ENCODE assay signal across 9 mouse cellular contexts in the genomic region with DNA sequence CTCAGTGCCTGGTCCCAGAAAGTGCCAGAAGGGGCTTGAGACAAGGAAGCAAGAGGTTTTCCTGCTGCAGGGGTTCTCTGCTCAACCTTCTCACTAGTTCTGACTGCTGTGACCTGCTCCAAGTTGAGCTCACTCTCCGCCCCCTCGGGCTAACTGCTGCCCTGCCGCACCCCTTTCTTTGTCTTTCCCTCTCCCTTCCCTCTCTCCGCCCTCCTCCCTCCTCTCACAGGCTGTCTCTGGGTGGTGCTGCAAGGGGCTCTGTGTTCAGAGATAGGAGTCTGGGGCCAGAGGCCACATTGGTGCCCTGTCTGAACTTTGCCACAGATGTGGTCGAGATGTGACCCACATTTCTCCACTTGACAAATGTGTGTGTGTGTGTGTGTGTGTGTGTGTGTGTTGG. TPM values are rescaled to one million over a fixed set of nuclear protein-coding genes. Genes with fewer than 3 reads are reported as not detected.
A peak's percentile ranks its signal among the peaks of the same experiment; 100 is the strongest.
DNase-seq lines count a peak whose midpoint lies in the region; ATAC-seq and TF ChIP-seq lines count a peak whose summit lies in the region.
"Had no signal": no experiment of that assay in that cellular context is flagged by ENCODE, and none has a peak within 500 bp of the region (broad histone marks: within the 10 kb centered on the region; RNA-seq: fewer than 3 reads in every experiment).

A gene (minus strand): TSS at position 375 of the 400 bp plus-strand sequence.

- 17% methylated on average over 5 of the region's 5 CpGs for WGBS in heart, embryonic 13.5 days
- 17% methylated on average over 5 of the region's 5 CpGs for WGBS in lung, embryonic 15.5 days

- no peaks in the 10 kb centered on the region for H3K9me3 ChIP-seq in G1E (replicated peaks)
- H3K9me3 ChIP-seq in heart, embryonic 13.5 days = no peaks in the 10 kb centered on the region
- H3K9me3 ChIP-seq in lung, embryonic 15.5 days = no peaks in the 10 kb centered on the region

- H3K4me3 ChIP-seq in G1E (ENCODE audit: low read depth, low read length) = peak within 1 kb of the TSS; percentile 59; the same call in 1 of the 2 replicates
- peak within 1 kb of the TSS; percentile 40 for H3K4me3 ChIP-seq in heart, embryonic 13.5 days
- peak within 1 kb of the TSS; percentile 14 for H3K4me3 ChIP-seq in lung, embryonic 15.5 days

- H3K9ac ChIP-seq in heart, embryonic 13.5 days = peak within 1 kb of the TSS; percentile 76
- peak within 1 kb of the TSS; percentile 22; the same call in 1 of the 2 replicates for H3K9ac ChIP-seq in lung, embryonic 15.5 days

- TF ChIP-seq CTCF in G1E (IDR thresholded peaks at IDR 0.05; ENCODE audit: low read depth, low read length) = no peak

- H3K27ac ChIP-seq in heart, embryonic 13.5 days (replicated peaks) = peak within 1 kb of the TSS; percentile 87
- peak within 1 kb of the TSS; percentile 86 for H3K27ac ChIP-seq in lung, embryonic 15.5 days

- peaks cover 33% of the 10 kb centered on the region for H3K27me3 ChIP-seq in G1E (ENCODE audit: insufficient read depth, low read length)
- no peaks in the 10 kb centered on the region for H3K27me3 ChIP-seq in heart, embryonic 13.5 days (replicated peaks)
- H3K27me3 ChIP-seq in lung, embryonic 15.5 days = no peaks in the 10 kb centered on the region

- peak in 1 of 2 experiments; percentile 58 for DNase-seq in gastrocnemius, postnatal 4 days (ENCODE audit: low spot score in 2 of 2)
- DNase-seq in gastrocnemius, adult 18-20 months (ENCODE audit: low spot score) = no peak
- peak; percentile 72 for DNase-seq in G1E (ENCODE audit: low spot score)
- DNase-seq in layer of hippocampus, postnatal 25 days (ENCODE audit: extremely low spot score in 1 of 2, low spot score in 1 of 2) = no peak
- DNase-seq in natural killer cell, adult 2 months (ENCODE audit: low spot score in 2 of 2) = no peak

- ATAC-seq in G1E (ENCODE audit: extremely low read depth, insufficient number of reproducible peaks, low FRiP score, poor library complexity, severe bottlenecking) = peak; percentile 22; the same call in 1 of the 2 replicates
- no peak for ATAC-seq in heart, embryonic 13.5 days (ENCODE audit: extremely low read depth, insufficient number of reproducible peaks, low FRiP score, low TSS enrichment)
- ATAC-seq in lung, embryonic 15.5 days (ENCODE audit: borderline replicate concordance, extremely low read depth, low FRiP score, low TSS enrichment) = peak; percentile 65
- no peak for ATAC-seq in CD4-positive, CD25-positive, alpha-beta regulatory T cell, adult 4 months

- H3K36me3 ChIP-seq in G1E (replicated peaks) = peaks cover 12% of the 10 kb centered on the region
- peaks cover 13% of the 10 kb centered on the region for H3K36me3 ChIP-seq in heart, embryonic 13.5 days
- no peaks in the 10 kb centered on the region for H3K36me3 ChIP-seq in lung, embryonic 15.5 days

- H3K4me2 ChIP-seq in heart, embryonic 13.5 days = peak within 1 kb of the TSS; percentile 61
- peak within 1 kb of the TSS; percentile 45 for H3K4me2 ChIP-seq in lung, embryonic 15.5 days

- peaks cover 79% of the 10 kb centered on the region for H3K4me1 ChIP-seq in G1E (ENCODE audit: insufficient read depth, low read depth, low read length)
- H3K4me1 ChIP-seq in heart, embryonic 13.5 days = peaks cover 75% of the 10 kb centered on the region
- H3K4me1 ChIP-seq in lung, embryonic 15.5 days = peaks cover 56% of the 10 kb centered on the region

RNA-seq across cellular contexts. Expression of the gene that starts here (rescaled TPM):
- 10 to 100 TPM; 40.1 to 52.1 TPM for total RNA-seq in gastrocnemius, postnatal 4 days (2021)
- total RNA-seq in gastrocnemius, adult 18-20 months (2021) = 1 to 10 TPM; 1.5 to 1.6 TPM
- not detected in 2 replicates for total RNA-seq in G1E (2014; fragmentation: Nextera tagmentation)
- total RNA-seq in G1E (2017) = 0.17 and 0.22 TPM in 2 replicates
- polyA plus RNA-seq in G1E (2012) = 0.03 and 0.04 TPM in 2 replicates
- 89.8 and 95.2 TPM in 2 replicates for polyA plus RNA-seq in heart, embryonic 13.5 days (2015; fragmentation: Nextera tagmentation; extraction: Ambion mirVana)
- polyA plus RNA-seq in lung, embryonic 15.5 days (2015; fragmentation: Nextera tagmentation; extraction: Ambion mirVana) = 21.3 and 26.4 TPM in 2 replicates
- under 1 TPM in 1 of 2 experiments, not detected in 1; 0.17 TPM for total RNA-seq in layer of hippocampus, postnatal 25 days (2021)
- not detected for polyA plus RNA-seq in CD4-positive, CD25-positive, alpha-beta regulatory T cell, adult 4 months (2017; shearing (Covaris generic))
- total RNA-seq: neutrophil, adult 5-6 weeks had no signal

Comparison
In these comparisons a context has a peak if more than half of its experiments do, and no peak if none do; other contexts are left out.
1. RNA of the gene that starts here (total RNA-seq): 40.1 to 52.1 TPM in gastrocnemius, postnatal 4 days; 1.5 to 1.6 TPM in gastrocnemius, adult 18-20 months, 0.17 to 0.22 TPM in G1E and 0.17 TPM in layer of hippocampus, postnatal 25 days; every median in the first group is over 10 times any median in the second.
2. RNA of the gene that starts here (polyA plus RNA-seq): 89.8 to 95.2 TPM in heart, embryonic 13.5 days and 21.3 to 26.4 TPM in lung, embryonic 15.5 days; not detected in CD4-positive, CD25-positive, alpha-beta regulatory T cell, adult 4 months and 0.03 to 0.04 TPM in G1E; every median in the first group is over 10 times any median in the second.
3. Peak in DNase-seq, ATAC-seq and H3K4me3 ChIP-seq in G1E; RNA of the gene not detected or under 1 TPM.
4. Peak in every context shown above with its lines, with median percentiles within 50 percentile points of each other: H3K4me3 ChIP-seq.